Mouse (Mus musculus): Measurements from ENCODE around the gene Svep1.

GRCm38 (mm10) chr4:58108364-58108763 lies 98.3 kb downstream of the Svep1 start:
- no peak for TF ChIP-seq CTCF (IDR thresholded peaks at IDR 0.05; ENCODE audit: extremely low read depth, insufficient read length, insufficient replicate concordance, low read depth, low read length)
- TF ChIP-seq POLR2A (IDR thresholded peaks at IDR 0.05; ENCODE audit: low read depth, low read length): no peak
